Mouse (Mus musculus) liver, embryonic 13.5 days (tissue): ENCODE results near the gene Abhd11. TPM values are rescaled to one million over a fixed set of nuclear protein-coding genes. Genes with fewer than 3 reads are reported as not detected.
A peak's percentile ranks its signal among the peaks of the same experiment; 100 is the strongest.

Source experiments
- ATAC-seq: fragments of 200-750 bp; cut with Nextera tagmentation; 2 replicates; pipeline ENCODE4 v1.8.0; 2017; ENCODE audit warnings: low read depth, mild to moderate bottlenecking, moderate number of reproducible peaks, moderate library complexity
- DNase-seq: peaks from one replicate; pipeline ENCODE4 v3.0.0; 2022
- H3K27ac ChIP-seq: fragments of 300-500 bp; sonication (generic); 2 replicates; pipeline ENCODE4 v1.5.1; 2015; ENCODE audit warnings: moderate library complexity, mild to moderate bottlenecking, inconsistent platforms
- H3K27me3 ChIP-seq: fragments of 300-500 bp; sonication (generic); 2 replicates; pipeline ENCODE4 v1.6.1; 2015; ENCODE audit warnings: mild to moderate bottlenecking, inconsistent platforms
- H3K36me3 ChIP-seq: fragments of 300-500 bp; sonication (generic); 2 replicates; pipeline ENCODE4 v1.6.1; 2015; ENCODE audit warnings: mild to moderate bottlenecking, inconsistent platforms
- H3K4me1 ChIP-seq: fragments of 300-500 bp; sonication (generic); replicated peaks from 2 replicates; pipeline ENCODE4 v1.6.1; 2015; ENCODE audit warnings: inconsistent platforms
- H3K4me2 ChIP-seq: fragments of 300-500 bp; sonication (generic); 2 replicates; pipeline ENCODE4 v1.6.1; 2015; ENCODE audit warnings: inconsistent platforms, mild to moderate bottlenecking, moderate library complexity
- H3K4me3 ChIP-seq: fragments of 300-500 bp; sonication (generic); replicated peaks from 2 replicates; pipeline ENCODE4 v1.5.1; 2015; ENCODE audit warnings: mild to moderate bottlenecking, inconsistent platforms
- H3K9ac ChIP-seq: fragments of 300-500 bp; sonication (generic); 2 replicates; pipeline ENCODE4 v1.6.1; 2015; ENCODE audit warnings: mild to moderate bottlenecking, inconsistent platforms
- H3K9me3 ChIP-seq: fragments of 300-500 bp; sonication (generic); replicated peaks from 2 replicates; pipeline ENCODE4 v1.6.1; 2016; ENCODE audit warnings: inconsistent platforms
- WGBS: fragments of 180-500 bp; shearing (Covaris S2); methylation state at CpG from one replicate; pipeline ENCODE4 v1.1.7; 2015; ENCODE audit not compliant: insufficient replicate concordance; 5-methylcytosine and 5-hydroxymethylcytosine counted together
- polyA plus RNA-seq: library from polyadenylated mRNA; unstranded; fragments of >200 nt; fragmentation: Nextera tagmentation; extraction: Ambion mirVana; gene quantifications from 2 replicates; pipeline ENCODE4 v1.2.1, GENCODE M21; 2015

Abhd11 gene
- polyA plus RNA-seq, 1 experiment from 2014 or later = 37.3 TPM

- Histone ChIP-seq H3K36me3 (no peaks in the 10 kb centered on the region), H3K27ac (no peak overlapping the region), H3K4me3 (no peak overlapping the region), H3K27me3 (peaks cover 61% of the 10 kb centered on the region), H3K4me2 (no peak overlapping the region), H3K4me1 (peaks cover 23% of the 10 kb centered on the region), H3K9ac (no peak overlapping the region), H3K9me3 (no peaks in the 10 kb centered on the region)
- no peak for DNase-seq
- ATAC-seq = no peak
- WGBS = 31% methylated on average over 6 of the region's 6 CpGs
These were observed 19.2 kb upstream of the Abhd11 start for GRCm38 (mm10) chr5:134989741-134990140.

GRCm38 (mm10) chr5:134992566-134992965 lies 16.4 kb upstream of the Abhd11 start:
- ATAC-seq (no peak), DNase-seq (no peak)
- Histone ChIP-seq H3K27me3 (peaks cover 32% of the 10 kb centered on the region), H3K36me3 (no peaks in the 10 kb centered on the region), H3K9ac (no peak overlapping the region), H3K9me3 (no peaks in the 10 kb centered on the region), H3K27ac (no peak overlapping the region), H3K4me2 (no peak overlapping the region), H3K4me3 (no peak overlapping the region), H3K4me1 (no peaks in the 10 kb centered on the region)
- WGBS = 70% methylated on average over 5 of the region's 5 CpGs

- WGBS = 61% methylated on average over 5 of the region's 6 CpGs
- Histone ChIP-seq H3K9ac (no peak overlapping the region), H3K9me3 (no peaks in the 10 kb centered on the region), H3K4me3 (no peak overlapping the region), H3K27me3 (peaks cover 6% of the 10 kb centered on the region; the same call in 1 of the 2 replicates), H3K4me2 (no peak overlapping the region), H3K36me3 (no peaks in the 10 kb centered on the region), H3K27ac (no peak overlapping the region), H3K4me1 (peaks cover 3% of the 10 kb centered on the region; the same call in 1 of the 2 replicates)
- DNase-seq (no peak), ATAC-seq (no peak)
These were observed 10.6 kb upstream of the Abhd11 start for GRCm38 (mm10) chr5:134998359-134998758.

GRCm38 (mm10) chr5:134999797-135000196 lies 9.2 kb upstream of the Abhd11 start:
- no peaks in the 10 kb centered on the region for H3K36me3 ChIP-seq
- H3K27ac ChIP-seq = no peak overlapping the region
- peaks cover 3% of the 10 kb centered on the region; the same call in 1 of the 2 replicates for H3K4me1 ChIP-seq
- H3K9ac ChIP-seq = no peak overlapping the region
- H3K4me3 ChIP-seq = no peak overlapping the region
- no peaks in the 10 kb centered on the region for H3K9me3 ChIP-seq
- no peak overlapping the region for H3K4me2 ChIP-seq
- WGBS = 79% methylated on average over 4 of the region's 4 CpGs
- peaks cover 6% of the 10 kb centered on the region; the same call in 1 of the 2 replicates for H3K27me3 ChIP-seq
- DNase-seq (no peak), ATAC-seq (no peak)

GRCm38 (mm10) chr5:135000751-135001150 lies 8.2 kb upstream of the Abhd11 start:
- Histone ChIP-seq H3K4me2 (no peak overlapping the region), H3K27ac (no peak overlapping the region), H3K27me3 (peaks cover 6% of the 10 kb centered on the region; the same call in 1 of the 2 replicates), H3K9me3 (no peaks in the 10 kb centered on the region), H3K36me3 (no peaks in the 10 kb centered on the region), H3K4me3 (no peak overlapping the region), H3K9ac (no peak overlapping the region), H3K4me1 (peaks cover 3% of the 10 kb centered on the region; the same call in 1 of the 2 replicates)
- WGBS = 69% methylated on average over 16 of the region's 16 CpGs
- DNase-seq (no peak), ATAC-seq (no peak)

- Histone ChIP-seq H3K27me3 (peaks cover 6% of the 10 kb centered on the region; the same call in 1 of the 2 replicates), H3K4me2 (peak overlapping the region; percentile 19; the same call in 1 of the 2 replicates), H3K4me1 (peaks cover 3% of the 10 kb centered on the region; the same call in 1 of the 2 replicates), H3K9me3 (no peaks in the 10 kb centered on the region), H3K36me3 (no peaks in the 10 kb centered on the region), H3K27ac (no peak overlapping the region), H3K9ac (no peak overlapping the region), H3K4me3 (no peak overlapping the region)
- DNase-seq (no peak), ATAC-seq (peak; percentile 39; the same call in 1 of the 2 replicates)
- 6% methylated on average over 14 of the region's 14 CpGs for WGBS
These were observed 7.6 kb upstream of the Abhd11 start for GRCm38 (mm10) chr5:135001309-135001708.

GRCm38 (mm10) chr5:135002151-135002550 lies 6.8 kb upstream of the Abhd11 start:
- DNase-seq (no peak), ATAC-seq (no peak)
- Histone ChIP-seq H3K27me3 (peaks cover 6% of the 10 kb centered on the region; the same call in 1 of the 2 replicates), H3K4me2 (no peak overlapping the region), H3K4me1 (peaks cover 3% of the 10 kb centered on the region; the same call in 1 of the 2 replicates), H3K9me3 (no peaks in the 10 kb centered on the region), H3K36me3 (no peaks in the 10 kb centered on the region), H3K4me3 (no peak overlapping the region), H3K9ac (no peak overlapping the region), H3K27ac (no peak overlapping the region)
- WGBS = 41% methylated on average over 5 of the region's 5 CpGs

- ATAC-seq = no peak
These were observed 965 bp upstream of the Abhd11 start for GRCm38 (mm10) chr5:135007802-135008571.

GRCm38 (mm10) chr5:135009590-135010319 lies 803 bp downstream of the Abhd11 start:
- ATAC-seq (peak; percentile 65), DNase-seq (peak; percentile 85)
- H3K9ac ChIP-seq = peak overlapping the region; percentile 73
- H3K9me3 ChIP-seq = no peaks in the 10 kb centered on the region
- no peaks in the 10 kb centered on the region for H3K27me3 ChIP-seq
- peak overlapping the region; percentile 95 for H3K4me2 ChIP-seq
- under 1% methylated on average over 37 of the region's 37 CpGs for WGBS
- peaks cover 9% of the 10 kb centered on the region; the same call in 1 of the 2 replicates for H3K36me3 ChIP-seq
- H3K27ac ChIP-seq = peak overlapping the region; percentile 92
- H3K4me3 ChIP-seq = peak overlapping the region; percentile 69
- H3K4me1 ChIP-seq = peaks cover 48% of the 10 kb centered on the region

More at GRCm38 (mm10) chr5:135007802-135008571, 965 bp upstream of the Abhd11 start:
- H3K4me1 ChIP-seq = peaks cover 47% of the 10 kb centered on the region
- H3K4me2 ChIP-seq = peak overlapping the region; percentile 95
- no peak for DNase-seq
- WGBS = 27% methylated on average over 16 of the region's 16 CpGs
- H3K4me3 ChIP-seq = peak overlapping the region; percentile 69
- H3K9ac ChIP-seq = peak overlapping the region; percentile 84
- H3K36me3 ChIP-seq = peaks cover 9% of the 10 kb centered on the region; the same call in 1 of the 2 replicates
- H3K9me3 ChIP-seq = no peaks in the 10 kb centered on the region
- H3K27me3 ChIP-seq = no peaks in the 10 kb centered on the region
- peak overlapping the region; percentile 92 for H3K27ac ChIP-seq

GRCm38 (mm10) chr5:135010320-135010709 lies 1.4 kb downstream of the Abhd11 start:
- Histone ChIP-seq H3K4me3 (peak overlapping the region; percentile 69), H3K36me3 (peaks cover 9% of the 10 kb centered on the region; the same call in 1 of the 2 replicates), H3K27me3 (no peaks in the 10 kb centered on the region), H3K27ac (peak overlapping the region; percentile 92), H3K4me2 (peak overlapping the region; percentile 95), H3K9ac (peak overlapping the region; percentile 73), H3K4me1 (peaks cover 50% of the 10 kb centered on the region), H3K9me3 (no peaks in the 10 kb centered on the region)
- ATAC-seq (no peak), DNase-seq (no peak)
- 44% methylated on average over 7 of the region's 7 CpGs for WGBS
